Mouse (Mus musculus): ENCODE measurements around the gene Ube2e2.
A peak's percentile ranks its signal among the peaks of the same experiment; 100 is the strongest.

The Ube2e2 gene

DNA sequence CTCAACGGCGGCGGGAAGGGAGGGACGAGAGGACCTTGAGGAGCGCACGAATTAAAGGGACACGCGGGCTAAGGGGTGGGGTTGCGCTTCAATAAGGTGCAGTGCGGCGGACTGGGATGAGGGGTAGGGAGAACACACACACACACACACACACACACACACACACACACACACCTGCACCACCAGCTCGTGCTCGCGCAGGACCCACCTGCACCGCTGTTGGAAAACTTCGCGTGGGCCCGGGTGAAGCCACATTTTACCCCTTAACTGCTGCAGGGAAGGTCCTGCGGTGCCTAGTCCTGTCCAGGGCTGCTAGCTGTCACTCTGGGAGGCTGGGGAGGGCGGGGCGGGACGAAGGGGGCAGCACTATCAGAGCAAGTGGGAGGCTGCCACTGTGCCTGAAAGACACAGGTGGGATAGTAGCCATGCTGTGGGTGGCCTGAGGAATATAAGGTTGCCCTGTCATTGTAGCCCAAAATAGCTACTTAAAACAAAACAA is at the start of gene Ube2e2:
Gene Ube2e2, minus strand, starts transcription at position 321 of the 499 bp plus-strand sequence.
- peak; percentile 23 for DNase-seq (ENCODE audit: low spot score)

DNA sequence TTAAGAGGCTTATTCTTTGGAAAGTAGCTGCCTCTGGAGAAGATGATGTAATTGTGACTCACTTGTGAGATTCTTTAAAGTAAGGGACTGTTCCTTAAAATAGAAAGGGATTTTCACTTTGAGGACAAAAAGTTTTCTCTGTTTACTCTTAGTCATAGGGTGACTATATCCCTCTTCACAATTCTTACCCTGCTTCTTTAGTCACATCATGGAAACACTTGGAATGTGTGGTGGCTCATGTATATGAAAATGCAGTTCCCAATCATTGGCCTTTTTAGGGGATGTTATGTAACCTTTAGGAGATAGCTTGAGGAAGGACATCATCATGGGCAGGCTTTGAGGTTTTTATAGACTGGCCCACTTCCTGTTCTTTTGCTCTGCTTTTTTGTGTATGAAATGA is 46.0 kb upstream of the Ube2e2 start:
- no peak for DNase-seq (ENCODE audit: low spot score)

DNA sequence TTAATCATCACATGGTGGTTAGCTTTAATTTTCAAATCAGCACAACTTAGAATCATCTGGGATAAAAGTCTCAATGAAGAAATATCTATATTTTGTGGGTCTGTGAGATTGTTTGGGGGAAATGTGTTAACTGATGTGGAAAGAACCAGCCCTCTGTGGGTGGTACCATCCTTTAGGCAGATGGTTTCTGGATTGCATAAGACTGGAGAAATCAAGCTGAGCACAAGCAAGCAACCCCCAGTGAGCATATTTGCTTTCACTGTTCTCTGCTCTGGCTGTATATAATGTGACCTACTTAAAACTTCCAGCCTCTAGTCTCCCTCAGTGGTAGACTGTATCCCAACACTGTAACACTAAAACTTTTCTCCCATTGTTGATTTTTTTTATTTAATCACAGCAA is 9.5 kb upstream of the Ube2e2 start:
- DNase-seq (ENCODE audit: low spot score) = no peak

DNA sequence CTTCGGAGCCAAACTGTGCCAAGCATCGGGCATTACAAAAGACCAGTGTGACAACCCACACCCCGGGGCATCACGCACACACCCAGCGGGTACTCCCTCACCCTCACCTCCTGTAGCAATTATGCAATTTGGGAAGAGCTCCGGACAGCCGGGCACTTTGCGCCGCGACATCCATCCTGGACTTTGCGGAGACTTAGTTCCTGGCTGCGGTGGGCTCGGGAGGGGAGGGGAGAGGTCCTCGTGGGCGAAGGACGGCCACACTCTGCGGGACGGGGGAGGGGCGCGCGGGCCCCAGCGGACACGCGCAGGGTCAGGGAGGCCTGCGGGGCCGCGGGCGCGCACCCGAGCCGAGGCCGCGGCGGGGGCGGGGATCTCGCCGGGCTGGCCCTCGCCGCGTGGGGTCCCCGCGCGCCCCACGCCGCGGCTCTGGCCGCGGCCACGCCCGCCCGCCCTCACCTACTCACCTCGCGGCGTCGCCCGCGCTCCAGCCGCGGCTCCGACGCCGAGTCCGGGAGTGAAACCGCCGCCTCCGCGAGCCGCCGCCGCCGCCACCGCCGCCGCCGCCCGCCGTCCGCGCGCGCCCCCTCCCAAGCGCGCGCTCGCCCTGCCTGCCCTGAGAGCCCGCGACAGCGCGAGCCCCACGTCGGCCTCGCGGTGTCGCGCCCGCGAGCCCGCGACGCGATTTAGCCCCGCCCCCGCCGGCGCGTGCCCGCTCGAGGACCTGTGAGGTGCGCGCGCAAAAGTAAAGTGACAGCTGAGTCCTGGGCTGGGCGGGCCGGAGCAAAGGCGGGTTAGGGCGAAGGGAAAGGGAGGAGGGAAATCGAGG is 733 bp downstream of the Ube2e2 start:
- peak; percentile 91 for DNase-seq (ENCODE audit: low spot score)

DNA sequence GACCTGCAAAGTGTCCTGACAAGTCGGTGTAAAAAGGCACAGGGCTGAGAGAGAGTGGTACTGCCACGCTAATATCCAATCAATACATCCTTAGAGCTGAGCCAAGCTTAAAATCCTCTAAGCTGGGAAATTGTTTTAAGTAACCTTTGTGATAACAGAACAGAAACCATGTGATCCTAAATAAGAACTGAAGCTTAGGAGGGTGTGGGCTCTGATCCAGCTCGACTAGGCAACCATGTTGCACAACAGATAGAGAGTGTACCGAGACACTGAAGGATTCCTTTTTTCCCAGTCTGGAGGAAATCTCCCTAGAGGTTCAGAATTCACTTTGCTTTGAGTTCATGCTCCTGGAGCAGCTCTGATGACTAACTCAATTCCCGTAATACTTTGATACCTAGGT is 4.5 kb downstream of the Ube2e2 start:
- DNase-seq (ENCODE audit: low spot score) = no peak

DNA sequence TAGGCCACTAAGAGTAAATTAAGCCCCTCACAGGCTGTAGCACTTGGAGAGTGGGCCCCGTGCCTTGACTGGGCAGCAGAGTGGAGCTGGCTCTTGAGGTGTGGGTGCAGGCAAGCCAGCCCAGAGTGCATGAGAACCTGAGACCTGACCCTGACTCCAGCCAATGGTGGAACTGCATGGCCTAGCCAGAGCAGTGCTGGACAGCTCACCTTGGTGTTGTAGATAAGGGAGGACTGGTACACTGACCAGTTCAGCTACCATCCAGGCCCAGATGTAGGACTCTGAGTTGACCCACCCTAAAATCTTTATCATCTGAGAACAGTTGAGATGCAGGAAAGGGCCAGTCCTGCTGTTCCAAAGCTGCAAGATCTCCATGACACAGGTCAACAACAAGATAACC is 11.6 kb downstream of the Ube2e2 start:
- no peak for DNase-seq (ENCODE audit: low spot score)

DNA sequence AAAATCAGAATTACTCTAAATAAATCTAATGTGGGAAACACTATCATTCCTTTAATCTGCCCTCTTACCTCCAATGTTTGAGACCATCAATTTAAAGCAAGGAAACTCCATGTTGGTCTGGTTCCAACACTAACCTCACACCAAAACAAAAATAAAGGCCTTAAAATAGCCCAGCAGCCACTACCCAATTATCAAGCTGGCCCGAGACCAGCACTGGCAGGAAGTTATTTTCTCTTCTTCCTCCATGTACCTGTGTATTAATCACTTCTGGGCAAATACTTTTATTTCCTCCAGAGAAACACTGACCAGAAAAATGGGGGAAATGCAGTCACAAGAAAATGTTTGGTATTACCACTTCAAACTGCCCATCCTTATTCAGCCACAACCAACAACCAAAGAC is 23.4 kb downstream of the Ube2e2 start:
- no peak for DNase-seq (ENCODE audit: low spot score)

DNA sequence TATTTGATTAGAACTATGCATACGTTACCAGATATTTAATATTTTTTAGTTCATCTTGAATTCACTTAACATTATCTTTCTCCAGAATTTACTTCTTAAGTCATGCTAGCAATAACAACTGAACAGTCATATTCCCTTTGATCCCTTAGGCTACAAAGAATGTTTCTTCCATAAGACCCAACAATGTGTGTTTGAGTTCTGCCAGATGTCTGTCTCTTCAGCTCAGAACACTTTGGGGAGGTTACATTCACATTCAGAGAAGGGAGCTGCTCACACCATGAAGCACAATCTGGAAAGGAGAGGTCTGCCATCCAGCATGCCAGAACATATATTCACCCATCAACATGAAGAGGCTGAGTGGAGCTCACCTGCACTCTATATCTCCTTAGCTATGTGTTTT is 65.4 kb downstream of the Ube2e2 start:
- no peak for DNase-seq (ENCODE audit: low spot score)

DNA sequence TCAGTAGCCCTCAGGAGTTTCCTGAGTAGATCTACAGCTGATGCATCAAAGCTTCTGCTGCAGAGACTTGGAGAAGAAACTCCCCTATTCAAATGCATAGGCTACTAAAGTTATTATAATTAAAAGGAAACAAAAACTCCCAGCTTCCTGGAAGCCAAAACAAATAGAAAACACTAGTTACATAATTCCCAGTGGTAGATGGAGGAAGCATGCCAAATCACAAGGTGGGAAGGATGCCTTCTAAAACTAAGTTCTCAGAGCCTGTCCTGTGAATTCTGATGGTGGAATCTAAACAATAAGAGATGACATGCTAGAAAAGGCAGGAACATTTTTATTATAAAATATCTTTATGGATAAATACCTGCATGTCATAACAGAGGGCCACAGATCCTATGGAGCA is 67.3 kb downstream of the Ube2e2 start:
- DNase-seq (ENCODE audit: low spot score) = no peak

DNA sequence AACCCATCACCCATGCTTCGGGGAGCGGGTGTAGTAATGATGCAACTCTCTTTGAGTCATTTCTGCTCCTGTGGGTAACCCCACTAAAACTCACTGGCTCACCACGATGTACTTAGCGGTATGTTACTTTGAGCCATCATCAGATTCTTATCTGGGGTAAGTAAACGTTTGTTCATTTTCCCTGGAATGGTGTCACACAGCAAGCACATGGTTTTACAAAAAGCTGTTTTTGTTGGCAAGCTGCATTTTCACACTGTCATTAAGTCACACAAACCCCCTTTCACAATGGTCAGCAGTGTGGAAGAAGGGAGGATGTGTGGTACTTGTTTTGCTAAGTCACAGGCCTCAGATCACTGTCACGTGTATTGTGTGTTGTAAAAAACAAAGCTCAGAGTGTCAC is 73.4 kb downstream of the Ube2e2 start:
- DNase-seq (ENCODE audit: low spot score) = no peak

DNA sequence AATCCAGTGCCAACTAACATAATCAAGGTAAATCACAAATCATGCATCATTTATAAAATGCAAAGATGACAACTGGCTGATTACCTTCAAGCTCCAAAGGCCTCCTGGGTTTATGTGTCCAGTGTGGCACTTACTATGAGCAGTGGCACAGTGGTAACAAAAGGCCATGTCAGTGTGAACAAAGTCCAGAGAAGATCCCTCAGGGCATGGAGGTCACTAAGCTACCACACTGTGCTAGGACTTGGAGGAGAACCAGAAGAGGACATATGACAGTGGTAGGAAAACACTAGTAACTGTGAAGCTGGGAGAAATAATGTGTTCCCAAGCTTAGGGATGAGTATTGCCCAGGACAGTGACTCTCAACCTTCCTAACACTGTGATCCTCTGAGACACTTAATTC is 97.2 kb downstream of the Ube2e2 start:
- DNase-seq (ENCODE audit: low spot score) = no peak

DNA sequence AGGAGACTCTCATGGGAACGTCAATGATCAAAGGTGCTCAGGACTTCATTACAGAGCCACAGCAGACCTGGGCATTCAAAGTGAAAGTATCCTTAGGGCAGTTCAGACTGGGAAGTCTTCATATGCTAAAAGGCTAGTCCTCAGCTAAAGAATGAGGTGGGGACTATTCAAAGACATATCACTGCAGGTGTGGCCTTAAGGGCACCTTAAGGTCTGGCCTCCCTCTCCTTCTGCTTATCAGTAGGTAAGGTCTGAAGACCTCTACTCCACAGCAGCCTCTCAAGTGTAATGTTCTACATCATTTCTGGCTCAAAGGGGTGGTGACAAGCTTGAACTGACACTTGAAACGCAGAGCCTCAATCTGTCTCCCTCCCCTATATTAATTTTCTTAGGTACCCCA is 98.3 kb downstream of the Ube2e2 start:
- DNase-seq (ENCODE audit: low spot score) = no peak

DNA sequence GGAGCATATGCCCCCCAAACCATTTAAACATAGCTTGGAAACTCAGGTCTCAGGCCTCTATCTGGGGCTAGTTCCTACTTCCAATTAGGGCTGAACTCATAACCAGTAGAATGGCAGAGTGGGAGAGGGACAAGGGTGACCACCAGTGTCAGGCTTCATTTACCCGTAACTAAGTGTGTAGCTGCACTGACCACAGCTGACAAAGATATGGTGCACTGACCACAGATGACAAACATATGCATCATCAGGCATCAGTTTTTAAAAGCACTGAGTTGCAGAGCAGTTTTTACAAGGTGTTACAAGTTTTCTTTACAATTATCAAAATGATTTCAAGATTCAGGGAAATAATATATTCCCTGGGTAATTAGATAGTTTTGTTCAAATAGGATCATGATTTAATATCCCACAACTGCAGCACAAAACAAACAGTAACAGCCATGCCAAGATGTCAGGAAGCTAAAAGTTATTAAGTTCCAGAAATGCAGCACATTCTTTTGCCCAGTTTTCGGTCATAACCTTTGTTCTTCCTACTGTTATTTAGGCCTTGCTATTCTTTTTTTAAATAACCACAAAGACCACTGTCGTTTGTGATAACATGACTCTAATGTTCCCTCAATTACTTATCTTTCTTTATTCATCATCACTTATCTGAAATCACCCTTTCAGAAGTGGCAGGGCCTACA is 114.9 kb downstream of the Ube2e2 start:
- DNase-seq (ENCODE audit: low spot score) = no peak

DNA sequence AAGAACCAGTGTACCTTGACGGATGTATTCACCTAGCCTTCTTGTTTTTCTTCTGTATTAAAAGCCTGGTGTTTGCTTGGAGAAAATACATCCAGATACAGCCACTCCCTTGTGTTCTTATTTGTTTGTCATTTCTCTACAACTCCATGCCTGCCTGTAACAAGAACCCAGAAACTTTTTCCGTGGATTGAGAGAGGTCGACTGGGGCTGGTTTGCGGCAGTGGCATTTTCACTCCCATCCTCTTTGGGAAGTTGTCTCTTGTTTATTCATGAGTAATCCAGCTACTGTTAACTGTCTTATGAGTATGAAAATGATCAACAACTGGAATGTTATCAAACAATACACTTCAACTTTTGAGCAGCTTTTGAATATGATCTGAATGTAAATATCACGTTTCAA is 115.8 kb downstream of the Ube2e2 start:
- no peak for DNase-seq (ENCODE audit: low spot score)

DNA sequence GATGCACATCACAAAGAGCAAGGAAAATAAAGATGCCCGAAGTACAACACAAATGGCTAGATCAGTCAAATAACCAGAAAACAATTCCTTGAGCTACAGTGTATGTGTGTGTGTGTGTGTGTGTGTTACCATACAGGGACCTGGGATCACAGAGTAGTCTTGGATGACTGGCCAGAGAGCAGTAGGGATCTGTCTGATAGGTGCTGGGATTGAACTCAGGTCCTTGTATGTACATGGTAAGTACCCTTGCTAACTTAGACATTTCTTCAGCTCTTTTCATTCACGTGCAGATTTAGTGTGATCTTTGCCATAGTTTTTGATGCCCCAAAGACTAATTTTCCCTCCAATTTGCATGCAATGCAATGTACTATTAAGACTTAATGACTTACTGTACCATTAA is 117.9 kb downstream of the Ube2e2 start:
- DNase-seq (ENCODE audit: low spot score) = no peak

DNA sequence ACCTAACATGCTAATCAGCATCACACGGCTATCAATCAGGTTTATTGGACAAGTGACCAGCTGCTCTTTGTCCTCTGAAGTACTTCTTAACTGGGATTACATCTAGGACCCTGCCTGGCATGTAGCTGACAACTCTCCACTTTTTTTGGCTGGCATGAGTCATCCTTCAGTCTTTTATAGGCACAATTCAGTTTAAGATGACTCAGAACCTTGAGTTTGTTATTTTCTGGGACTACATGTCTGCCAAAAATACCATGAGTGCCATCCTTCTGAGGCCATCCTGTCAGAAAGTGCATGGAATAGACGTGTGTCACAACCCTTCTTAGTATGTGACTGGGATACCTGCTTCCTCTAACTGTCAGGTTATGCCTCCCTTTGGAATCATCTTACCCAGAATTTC is 120.3 kb downstream of the Ube2e2 start:
- peak; percentile 39 for DNase-seq (ENCODE audit: low spot score)

DNA sequence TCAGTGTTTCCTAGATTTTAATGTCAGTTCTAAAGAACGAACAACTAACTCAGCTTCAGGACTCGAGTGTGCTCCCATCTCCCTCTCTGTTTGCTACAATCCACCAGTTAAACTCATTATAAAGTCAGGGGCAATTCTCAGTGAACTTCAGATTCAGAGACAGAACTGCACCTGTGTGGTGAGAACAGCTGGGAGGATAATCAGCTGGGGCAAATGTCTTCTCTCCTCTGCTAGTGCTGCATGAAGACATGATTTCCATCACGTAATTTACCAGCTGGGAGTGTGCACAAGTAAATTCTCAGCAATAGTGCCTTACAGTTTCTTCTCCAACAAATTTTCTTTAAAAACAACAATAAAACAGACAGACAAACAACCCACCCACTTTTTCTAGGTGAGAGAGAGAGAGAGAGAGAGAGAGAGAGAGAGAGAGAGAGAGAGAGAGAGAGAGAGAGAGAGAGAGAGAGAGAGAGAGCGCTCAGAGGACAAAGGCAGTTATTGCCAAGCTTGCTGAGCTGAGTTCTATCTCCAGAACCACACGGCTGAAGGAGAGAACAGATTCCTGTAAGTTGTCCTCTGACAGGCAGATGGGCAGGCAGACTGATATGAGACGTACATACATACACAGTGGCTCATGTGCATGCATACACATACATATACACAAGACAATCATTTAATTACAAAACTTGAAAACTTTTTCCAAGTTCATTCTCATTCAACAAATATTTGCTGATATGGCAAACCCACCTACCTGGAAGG is 134.3 kb downstream of the Ube2e2 start:
- no peak for DNase-seq (ENCODE audit: low spot score)

DNA sequence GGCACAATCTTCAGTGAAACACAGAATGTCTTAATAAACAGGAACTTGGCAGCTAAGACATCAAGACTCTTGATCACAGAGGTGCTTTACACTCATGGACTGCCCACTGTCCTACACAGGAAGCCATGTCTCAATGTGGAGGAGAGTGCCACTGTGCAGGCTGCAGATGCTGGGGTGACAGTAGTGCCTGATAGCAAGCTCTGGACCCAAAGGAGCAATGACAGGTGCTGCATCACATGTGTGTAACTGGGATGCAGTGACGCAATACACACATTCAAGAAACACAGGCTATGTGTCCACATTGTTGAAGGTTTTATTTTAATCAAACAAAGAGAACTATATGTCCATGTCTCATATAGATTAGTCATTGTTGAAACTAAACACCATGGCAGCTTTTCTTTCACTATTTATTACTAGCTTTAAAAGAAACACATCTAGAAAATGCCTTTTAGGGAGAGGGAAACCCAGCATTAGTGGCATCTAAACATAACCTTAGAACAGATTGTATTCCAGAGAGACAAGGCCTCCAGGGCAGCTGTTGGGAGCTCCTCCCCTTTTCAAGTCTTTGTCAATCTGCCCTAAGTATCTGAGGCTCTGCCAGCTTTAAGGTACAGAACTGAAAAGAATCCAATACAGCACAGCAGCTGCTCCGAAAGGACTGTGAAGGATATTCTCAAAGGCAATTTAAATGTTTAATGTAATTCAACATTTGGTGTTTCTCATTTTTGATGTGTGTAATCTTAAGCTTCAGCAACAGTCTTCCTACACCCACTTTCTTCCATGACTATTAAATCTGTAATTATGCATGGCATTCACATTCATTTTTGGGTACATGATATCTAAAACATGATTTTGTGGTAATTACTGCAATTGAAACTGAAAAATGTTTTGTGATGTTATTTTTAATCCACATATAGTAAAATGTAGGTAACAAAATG is 135.2 kb downstream of the Ube2e2 start:
- DNase-seq (ENCODE audit: low spot score) = no peak

DNA sequence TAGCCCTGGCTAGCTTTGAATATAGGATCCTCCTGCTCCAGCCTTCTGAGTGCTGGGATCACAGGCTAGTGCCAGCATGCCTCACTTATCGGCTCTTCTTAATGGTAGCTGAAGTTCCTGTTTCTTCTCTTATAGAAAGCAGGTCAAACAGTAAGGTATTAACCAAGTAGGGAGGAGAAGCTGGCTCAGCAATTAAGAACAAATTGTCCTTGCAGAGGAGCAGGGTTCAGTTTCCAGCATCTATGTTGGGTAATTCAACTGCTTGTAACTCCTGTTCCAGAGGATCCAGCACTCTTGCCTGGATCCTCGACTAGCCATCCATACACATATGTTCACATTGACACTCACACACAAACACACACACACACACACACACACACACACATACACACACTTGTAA is 136.1 kb downstream of the Ube2e2 start:
- no peak for DNase-seq (ENCODE audit: low spot score)

DNA sequence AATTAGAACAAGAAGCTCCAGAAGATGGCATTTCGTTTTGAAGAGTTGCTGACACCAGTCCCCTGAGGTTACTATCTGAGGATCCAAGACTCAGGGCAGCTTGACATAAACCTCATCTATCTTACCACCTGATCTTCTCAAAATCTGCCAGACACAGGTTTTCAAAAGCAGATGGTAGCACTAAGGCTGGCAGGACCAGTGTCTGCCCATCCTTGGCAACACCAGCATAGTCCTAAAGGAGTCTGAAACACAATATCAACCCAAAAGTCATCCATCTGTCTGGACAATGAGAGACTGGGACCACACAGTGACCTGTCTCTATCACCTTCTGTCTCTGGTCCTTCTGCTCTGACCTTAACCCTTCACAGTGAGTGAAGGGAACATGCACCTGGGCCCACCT is 138.7 kb downstream of the Ube2e2 start:
- DNase-seq (ENCODE audit: low spot score) = no peak

DNA sequence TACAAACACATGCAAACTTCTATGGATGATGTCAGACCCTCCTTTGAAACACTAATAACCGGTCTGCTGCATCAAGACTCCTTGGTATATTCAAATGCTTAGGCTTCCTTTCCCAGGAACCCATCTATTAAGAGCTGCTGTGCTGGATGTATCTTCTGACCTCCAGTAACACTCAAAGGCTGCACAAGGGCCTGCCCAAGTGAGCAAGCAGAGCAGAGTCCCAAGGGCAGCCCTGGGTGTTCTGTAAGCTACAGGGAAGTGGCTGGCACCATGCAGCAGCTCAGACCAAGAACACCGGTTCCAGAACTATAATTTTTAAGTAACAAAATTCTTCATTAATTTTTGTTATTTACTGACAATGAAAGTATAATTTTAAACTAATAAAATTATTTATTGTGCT is 139.5 kb downstream of the Ube2e2 start:
- no peak for DNase-seq (ENCODE audit: low spot score)

DNA sequence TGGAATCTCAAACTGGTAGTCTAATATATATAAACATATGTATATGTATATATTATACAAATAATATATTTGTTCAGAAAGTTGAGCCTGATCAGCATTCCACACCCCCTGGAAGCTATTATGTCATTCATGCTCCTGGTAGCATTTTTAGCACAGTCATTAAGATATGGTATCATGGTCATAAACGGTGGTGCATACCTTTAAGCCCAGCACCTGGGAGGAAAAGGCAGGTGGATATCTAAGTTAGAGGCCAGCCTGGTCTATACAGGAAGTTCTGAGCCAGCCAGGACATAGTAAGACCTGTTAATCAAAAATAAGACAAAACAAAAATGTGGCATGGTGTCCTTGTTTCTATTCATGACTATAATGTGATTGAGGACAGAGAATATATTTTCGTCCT is 140.1 kb downstream of the Ube2e2 start:
- no peak for DNase-seq (ENCODE audit: low spot score)

All from embryo, embryonic 10.5 days (tissue).